Mouse (Mus musculus) kidney, adult 18-20 months (tissue): ENCODE results near the gene Ctdnep1.

Source experiments
- DNase-seq: peaks from one replicate; pipeline ENCODE4 v3.0.0; 2021

Gene Ctdnep1

DNA sequence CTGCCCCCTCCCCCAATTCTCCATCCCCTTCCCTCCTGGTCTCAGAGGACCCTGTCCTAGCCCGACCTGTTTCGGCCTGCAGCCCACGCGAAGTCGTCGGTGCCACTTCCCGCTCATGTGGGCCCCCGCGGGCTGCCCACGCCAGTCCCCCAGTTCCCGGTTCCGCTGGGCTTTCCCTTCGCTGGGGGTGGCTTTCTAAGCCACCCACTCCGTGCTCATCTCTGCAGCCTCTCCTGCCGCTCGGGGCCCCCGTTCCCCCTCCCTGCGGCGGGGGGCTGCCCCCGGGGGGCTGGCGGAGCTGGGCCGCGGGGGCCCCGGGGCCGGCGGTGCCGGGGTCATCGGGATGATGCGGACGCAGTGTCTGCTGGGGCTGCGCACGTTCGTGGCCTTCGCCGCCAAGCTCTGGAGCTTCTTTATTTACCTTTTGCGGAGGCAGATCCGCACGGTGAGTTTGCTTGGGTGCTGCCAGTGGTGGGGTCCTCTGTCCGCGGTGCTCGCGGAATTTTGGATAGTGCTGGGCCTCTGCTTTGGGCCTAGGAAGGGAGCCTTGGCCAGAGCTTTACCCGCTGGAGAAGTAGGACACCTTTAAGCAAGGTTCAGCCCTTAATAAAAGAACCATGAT is at the start of gene Ctdnep1:
TSS of gene Ctdnep1 (plus strand) at position 16 of the 622 bp plus-strand sequence.
- no peak for DNase-seq

DNA sequence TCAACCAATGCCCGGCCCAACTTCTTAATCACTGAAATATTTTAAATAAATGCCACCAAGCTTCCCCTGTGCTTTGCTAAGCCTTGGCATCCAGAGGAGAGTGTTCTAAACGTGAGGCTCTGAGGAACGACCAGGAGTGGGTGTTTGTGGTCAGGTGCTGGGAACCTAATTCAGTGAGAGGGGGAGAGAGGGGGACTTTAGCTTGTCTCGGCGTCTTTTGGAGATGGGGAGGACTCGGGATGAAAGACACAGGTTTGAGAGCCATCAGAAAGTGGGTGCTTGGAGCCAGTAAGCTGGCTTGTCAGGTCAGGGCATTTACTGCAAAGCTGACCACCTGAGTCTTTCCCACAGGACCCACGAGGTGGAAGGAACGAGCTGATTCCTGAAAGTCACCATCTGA is 49.2 kb upstream of the Ctdnep1 start:
- DNase-seq, result no peak

DNA sequence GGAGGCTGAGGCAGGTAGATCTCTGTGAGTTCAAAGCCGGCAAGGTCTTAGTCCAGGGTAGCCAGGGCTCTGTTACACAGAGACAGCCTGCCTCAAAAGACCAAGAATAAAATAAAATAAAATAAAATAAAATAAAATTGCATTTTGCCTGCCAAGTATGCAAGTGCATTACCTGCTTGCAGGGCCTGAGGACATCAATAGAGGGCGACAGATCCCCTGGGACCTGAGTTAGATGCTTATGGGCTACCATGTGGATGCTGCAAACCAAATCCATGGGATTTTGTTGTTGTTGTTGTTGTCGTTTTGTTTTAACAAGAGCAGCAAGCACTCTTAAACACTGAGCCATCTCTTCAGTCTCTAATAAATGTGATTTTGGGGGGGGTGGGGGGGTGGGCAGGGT is 48.7 kb upstream of the Ctdnep1 start:
- no peak for DNase-seq

DNA sequence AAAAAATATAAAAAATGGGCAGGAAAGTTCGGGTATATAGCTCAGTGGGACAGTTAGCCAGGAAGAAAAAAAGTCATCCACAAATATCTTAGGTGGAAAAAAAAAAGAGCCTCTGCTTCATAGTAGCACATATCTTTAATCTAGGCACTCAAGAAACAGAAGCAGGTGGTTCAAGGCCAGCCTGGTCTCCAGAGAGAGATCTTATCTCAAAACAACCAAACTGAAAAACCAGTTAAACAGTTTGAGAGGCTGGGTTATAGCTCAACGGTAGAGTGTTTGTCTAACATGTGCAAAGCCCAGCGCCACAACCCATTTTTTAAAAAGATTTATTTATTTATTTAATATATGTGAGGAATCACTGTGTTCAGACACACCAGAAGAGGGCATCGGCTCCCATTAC is 47.9 kb upstream of the Ctdnep1 start:
- DNase-seq, result no peak

DNA sequence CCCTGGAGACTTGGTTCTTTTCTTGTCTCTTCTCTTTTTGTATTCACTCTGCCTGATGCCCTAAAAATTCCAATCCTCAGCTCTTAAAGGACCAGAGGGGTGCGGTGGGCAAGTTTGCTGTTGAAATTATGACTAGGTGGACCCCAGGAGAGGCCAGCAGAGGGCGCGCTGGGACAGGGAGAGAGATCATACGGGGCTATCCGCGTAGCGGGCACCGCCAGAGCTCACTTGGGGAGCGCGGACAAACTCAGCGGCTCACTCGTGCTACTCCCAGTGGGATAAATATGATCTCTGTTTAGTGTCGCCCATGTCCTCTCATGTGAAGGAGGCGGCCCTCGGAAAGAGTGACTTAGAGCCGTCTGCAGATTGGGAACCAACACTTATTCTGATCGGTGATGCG is 46.8 kb upstream of the Ctdnep1 start:
- peak; percentile 93 for DNase-seq

DNA sequence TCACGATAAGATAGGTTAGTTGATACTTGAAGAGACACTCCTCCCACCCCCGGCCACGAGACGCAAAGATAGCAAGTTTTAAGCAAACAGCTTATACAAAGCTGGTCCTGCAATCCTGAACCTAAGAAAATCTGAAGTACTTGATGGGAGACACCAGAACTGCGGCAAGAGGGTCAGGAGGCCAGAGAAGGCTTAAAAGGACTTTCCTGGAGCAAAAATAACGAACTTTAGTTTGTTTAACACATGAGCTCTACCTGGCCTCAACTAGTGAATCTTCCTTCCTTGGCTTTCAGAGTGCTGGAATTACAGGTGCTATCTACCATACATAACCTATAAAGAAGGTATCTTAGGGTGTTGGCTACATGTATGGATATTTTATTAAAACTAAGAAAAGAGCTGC is 46.3 kb upstream of the Ctdnep1 start:
- DNase-seq, result no peak

DNA sequence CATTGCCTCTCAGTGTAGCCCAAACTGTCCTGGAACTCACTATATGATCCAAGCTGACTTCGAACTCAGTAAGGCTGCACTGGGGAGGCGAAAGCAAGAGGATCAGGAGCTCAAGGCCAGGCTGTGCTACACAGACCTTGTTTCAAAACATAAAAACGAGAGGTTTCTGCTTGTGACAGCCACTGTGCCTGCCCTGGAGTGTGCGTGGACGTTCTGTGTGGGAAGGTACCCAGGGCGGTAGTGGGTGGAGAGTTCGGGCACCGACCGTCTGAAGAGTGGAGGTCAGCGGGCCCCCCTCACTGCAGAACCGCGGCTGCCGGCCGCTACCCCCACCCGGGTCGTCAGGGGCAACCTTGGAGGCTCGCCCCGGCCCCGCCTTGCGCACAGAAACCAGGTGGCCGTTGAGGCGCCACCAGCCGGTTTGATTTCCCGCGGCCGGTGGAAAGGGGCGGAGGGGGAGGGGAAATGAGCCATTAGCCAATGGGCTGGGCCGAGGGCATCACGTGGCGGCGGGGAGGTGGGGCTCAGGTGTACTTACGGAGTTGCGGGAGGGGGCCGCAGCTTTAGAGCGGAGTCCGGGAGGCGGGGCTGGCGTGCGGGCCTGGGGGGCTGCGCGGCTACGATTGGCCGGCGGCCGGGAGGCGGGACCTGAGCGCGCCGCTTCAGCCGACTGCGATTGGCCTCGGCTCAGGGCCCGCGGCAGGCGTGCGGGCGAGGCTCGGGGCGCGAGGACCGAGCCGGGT is 45.6 kb upstream of the Ctdnep1 start, which contains the start of gene Ybx2:
TSS of gene Ybx2 (plus strand) at position 660 of the 743 bp plus-strand sequence.
- DNase-seq, result peak; percentile 89

DNA sequence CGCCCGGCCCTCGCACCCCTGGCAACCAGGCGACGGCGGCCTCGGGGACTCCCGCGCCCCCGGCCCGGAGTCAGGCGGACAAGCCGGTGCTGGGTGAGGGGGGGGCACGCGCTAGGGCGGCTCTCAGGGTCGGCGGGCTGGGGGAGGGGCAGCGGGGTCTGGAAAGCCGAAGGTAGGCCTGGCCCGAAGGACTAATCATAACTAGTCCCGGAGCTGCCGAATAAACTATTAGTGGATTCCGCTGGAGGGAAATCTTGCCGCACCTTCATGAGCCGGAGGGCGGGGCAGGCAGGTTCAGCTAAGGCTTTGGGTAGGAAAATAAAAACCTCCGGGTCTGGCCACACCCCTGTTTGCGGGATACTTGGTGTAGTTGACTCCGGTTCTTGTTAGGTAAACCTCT is 44.8 kb upstream of the Ctdnep1 start:
- DNase-seq, result peak; percentile 48

DNA sequence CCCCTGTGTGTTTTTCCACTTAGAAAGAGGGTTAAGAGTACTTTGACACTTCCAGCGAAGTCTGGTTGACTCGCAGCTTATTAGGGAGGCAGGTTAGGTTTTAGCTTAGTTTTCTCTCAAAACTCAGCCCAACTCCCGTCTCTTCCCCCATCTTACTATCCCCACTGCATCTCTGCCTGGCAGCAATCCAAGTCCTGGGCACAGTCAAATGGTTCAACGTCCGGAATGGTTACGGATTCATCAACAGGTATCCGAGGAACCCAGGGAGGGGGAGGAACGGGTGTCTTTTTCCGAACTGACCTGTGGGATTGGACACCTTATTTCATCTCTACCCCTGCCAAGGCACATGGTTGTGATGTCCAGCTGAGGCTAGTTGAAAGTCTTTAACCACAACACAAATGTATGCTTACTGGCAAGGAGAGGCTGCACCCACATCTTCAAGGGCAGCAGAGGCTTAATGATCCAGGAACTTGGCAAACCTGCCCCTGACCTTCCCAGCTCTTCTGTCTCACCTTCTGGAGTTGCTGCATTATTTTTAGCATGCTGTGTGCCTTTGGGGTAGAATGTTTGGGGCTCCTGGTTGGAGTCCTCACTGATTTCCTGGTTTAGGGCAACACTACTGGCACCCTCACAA is 44.1 kb upstream of the Ctdnep1 start:
- peak; percentile 59 for DNase-seq

DNA sequence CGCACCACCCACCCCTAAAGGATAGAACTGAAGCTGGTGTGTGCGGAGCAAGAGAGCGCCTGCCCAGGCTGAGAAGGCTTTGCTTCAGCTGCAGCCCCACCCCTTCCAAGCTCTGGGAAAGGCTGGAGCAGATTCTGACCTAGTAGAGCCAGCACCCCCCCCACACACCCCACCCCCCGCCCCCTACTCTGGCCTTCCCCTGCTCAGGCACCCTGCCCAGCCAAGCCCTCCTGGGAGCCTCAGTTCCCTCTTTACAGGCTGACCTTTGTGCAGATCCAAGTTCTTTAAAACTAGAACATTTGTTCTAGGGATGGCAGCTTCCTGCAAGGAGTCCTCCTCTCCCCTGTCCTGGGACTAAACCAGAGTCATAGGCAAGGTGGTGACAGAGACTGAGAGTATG is 43.6 kb upstream of the Ctdnep1 start:
- peak; percentile 36 for DNase-seq

DNA sequence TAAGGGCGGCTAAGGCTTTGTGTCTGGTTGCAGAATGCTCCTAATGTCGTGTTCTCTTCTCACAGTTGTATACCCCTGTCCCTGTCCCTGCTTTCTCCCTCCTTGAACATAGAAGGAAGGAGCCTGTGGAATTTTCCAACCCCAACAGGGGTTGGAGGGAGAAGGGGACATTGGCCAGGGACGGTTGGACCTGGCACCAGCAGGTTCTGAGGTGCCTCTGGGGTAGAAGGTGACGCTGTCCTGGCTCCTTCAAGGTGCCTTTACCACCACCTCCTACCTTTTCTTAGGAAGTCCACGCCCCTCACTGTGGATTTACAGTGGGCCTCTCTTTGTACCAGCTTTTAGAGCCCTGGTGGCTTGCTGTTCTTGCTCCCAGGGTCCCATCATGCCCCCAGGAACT is 43.1 kb upstream of the Ctdnep1 start:
- peak; percentile 33 for DNase-seq

DNA sequence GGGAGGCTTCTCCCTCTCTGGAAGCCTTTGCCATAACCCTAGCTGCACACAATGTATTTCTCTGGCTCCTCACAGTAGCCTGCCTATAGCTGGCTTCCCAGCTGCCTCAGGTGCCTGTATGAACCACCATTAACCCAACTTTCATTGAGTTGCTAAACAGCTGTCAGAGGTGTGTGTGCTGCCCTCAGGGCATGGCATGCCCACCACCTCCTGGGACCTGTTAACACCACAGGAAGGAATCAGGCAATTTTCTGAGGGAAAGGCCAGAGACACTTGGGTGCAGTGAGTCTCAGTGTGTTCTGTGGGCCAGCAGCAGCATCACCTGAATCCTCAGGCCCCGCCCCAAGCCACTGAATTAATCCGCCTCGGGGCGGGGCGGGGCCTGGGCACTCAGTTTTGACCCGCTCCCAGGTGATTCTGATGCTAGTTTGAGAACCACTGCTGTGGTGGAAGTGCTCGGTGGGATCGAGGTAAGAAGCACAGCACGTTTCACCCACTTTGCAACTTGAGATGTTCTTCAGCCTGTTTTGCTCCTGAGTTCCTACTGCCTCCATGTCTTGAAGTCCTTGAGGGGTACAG is 42.5 kb upstream of the Ctdnep1 start:
- peak; percentile 43 for DNase-seq

DNA sequence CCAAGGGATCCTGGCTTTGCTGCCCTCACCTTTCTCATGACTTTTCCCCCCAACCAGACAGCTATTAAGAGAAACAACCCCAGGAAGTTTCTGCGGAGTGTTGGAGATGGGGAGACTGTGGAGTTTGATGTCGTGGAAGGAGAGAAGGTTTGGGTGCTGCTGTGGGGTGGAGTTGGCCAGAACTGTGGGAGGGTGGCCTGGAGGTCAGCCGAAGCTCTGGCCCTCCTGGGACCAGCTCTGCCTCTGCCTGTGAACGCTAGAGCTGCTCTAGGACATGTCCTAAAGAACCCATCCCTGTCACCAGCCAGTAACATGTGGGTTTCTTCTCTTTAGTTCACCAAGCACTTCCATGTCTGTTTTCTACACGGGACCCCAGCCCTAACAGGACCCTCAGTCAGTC is 41.8 kb upstream of the Ctdnep1 start:
- DNase-seq, result no peak

DNA sequence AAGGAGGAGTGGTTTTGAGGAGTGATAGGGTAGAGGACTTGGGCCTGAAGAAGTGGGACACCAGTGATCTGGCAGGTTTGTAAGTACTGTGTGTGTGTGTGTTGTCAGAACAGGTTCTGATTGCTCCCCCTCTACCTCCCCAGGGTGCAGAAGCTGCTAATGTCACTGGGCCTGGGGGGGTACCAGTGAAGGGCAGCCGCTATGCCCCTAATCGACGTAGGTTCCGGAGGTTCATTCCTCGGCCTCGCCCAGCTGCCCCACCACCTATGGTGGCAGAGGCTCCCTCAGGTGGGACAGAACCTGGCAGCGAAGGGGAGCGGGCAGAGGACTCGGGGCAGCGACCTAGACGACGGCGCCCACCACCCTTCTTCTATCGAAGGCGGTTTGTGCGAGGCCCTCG is 41.2 kb upstream of the Ctdnep1 start:
- no peak for DNase-seq

DNA sequence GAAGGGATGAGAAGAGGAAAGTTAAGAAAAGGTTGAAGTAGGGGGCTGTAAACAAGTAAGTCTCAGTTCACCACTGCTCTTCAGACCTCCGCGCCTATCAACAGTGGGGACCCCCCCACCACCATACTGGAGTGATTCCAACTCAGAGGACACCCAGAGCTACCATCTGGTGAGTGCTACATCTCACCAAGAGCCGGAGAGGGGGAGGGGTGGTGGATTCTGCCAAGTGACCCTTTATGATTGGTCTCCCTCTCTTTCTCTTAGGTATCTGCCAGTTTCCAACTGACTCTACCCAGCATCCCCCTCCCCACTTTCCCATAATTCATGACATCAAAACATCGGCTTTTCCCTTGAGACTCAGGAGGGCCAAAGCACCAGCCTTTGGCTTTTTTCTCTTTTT is 40.0 kb upstream of the Ctdnep1 start:
- DNase-seq, result no peak

DNA sequence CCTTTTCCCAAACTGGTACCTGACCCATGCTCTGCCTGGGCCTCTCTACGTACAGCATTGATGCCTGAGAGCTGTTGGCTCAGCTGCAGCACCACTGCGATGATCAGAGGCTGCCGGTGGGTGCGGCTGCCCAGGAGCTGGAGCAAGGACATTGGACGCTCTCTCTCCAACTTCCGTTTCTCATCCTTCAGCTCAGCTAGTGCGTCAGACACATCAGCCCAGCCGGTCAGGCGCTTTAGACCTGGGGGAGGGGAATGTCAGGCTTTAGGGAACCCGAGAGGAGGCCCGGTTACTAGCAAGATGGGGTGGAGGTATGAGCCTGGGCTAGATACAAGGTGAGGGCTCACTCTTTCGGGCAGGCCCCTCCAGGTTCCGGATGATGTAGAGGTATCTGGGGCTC is 35.7 kb upstream of the Ctdnep1 start:
- DNase-seq, result no peak

DNA sequence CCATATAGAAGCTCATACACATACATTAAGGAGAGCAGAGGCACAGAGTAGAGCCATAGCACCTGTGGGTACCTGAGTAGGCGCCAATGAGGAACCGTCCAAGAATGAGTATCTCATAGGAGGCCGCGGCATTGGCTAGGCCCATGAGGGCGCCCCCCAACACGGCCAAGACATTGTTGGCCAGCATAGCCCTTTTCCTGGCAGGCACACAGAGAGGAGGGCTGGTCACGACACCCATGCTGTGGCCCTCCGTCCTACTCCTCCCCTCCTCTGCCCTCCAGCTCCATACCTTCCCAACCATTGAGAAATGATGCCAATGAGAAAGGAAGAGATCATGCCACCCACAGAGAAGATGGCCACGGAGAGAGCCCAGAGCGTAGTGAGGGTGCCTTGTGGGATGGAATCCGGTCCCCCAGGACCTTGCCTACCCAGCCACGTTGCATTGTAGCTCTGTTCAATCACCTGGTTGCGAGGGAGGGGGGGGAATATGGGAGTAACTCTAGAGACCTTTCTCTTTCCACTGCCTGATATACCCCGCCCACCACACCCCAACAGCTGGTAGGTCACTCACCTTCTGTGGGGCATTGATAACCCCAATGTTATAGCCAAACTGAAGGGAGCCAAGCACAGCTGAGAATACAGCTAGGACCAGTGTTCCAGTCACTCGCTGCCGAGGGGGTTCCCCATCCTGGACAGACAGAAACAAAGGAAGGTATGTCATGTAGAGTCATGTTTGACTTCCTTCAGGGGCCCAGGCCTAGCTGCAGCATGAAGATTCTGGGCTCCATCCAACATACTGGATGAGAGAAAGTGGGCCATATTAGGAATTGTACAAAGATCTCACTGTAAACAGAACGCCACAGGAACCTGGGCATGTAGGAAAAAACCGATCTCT is 34.7 kb upstream of the Ctdnep1 start:
- DNase-seq, result no peak

DNA sequence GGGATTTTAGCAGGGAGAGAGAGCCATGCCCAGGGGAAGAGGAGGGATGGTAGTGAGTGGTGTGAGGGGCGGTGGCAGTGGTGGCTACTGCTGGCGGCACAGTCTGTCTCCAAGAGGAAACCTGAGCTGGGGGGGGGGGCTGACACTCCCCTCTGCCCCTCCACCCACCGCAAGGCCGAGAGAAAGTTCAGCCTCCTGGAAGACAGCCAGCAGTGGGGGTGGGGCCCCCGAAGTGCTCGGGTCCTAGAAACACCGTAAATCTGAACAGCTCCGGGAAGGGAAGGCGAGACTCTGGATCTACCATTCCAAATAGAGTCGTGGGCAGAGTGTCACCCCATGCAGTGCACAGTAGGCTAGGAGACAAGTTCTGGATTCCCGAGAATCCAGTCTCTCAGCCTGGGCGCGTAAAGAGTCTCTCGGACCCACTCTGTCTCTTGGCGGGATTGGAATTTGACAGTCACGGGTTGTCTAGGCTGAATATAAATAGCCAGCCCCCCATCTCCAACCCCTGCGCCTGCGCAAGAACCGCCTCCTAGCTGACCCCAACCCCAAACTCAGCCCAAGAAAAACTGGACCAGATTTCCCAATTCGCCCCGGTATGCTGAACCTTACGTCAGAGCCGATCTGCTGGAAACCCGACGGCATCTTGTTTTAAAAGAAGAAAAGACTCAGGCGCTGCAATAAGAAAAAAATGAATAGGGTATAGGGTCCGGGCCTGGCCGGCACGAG is 33.5 kb upstream of the Ctdnep1 start:
- DNase-seq, result peak; percentile 63

DNA sequence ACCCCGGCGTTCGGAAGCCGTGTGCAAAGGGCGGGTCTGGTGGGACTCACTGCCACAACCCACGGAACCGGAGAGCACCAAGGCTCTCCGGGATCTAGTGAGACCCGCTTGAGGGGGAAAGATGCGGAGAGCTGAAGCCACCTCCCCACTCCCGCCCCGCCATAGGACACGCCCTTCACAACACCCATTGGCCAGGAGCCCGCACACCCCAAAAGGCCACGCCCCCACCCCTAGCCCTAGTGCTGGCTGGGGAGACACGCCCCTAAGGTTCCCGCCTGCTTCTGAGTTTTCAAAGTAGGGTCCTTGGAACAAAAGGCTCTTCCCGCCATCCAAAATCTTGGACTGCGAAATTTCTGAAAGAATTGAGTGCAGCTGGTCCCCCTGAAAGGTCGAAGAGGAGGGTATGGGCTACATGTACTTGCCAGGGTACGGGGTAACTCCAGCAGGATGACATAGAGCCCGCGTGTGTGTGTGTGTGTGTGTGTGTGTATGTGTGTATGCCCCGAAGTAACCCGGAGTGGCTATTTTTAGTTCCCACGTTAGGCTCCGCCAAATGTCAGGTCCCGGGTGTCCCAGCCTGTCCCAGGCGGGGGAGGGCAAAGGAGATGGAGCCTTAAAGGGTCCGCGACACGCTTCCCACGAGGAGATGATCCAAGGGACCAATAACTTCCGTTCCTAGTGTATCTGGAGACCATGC is 32.7 kb upstream of the Ctdnep1 start, which contains the start of gene Slc2a4:
TSS of gene Slc2a4 (minus strand) at position 123 of the 697 bp plus-strand sequence.
- DNase-seq, result peak; percentile 91

DNA sequence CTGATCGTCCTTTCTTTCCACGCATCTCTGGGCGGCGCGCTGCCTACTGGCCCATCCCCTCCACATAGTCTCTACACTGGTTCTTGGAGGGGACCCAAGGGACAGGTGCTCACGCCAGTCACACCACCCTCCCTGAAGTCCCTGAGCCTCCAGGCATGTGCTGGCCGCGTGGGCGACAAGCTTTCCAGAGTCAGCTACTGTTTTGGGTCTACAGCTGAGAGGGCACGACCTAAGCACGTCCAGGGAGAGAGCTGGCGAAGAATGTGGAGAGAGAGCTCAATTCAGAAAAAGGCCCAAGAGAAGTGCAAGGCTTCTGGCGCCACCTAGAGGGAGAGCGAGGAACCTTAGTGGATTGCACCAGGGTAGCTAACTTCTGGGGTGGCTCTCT is 32.2 kb upstream of the Ctdnep1 start:
- DNase-seq, result peak; percentile 91

DNA sequence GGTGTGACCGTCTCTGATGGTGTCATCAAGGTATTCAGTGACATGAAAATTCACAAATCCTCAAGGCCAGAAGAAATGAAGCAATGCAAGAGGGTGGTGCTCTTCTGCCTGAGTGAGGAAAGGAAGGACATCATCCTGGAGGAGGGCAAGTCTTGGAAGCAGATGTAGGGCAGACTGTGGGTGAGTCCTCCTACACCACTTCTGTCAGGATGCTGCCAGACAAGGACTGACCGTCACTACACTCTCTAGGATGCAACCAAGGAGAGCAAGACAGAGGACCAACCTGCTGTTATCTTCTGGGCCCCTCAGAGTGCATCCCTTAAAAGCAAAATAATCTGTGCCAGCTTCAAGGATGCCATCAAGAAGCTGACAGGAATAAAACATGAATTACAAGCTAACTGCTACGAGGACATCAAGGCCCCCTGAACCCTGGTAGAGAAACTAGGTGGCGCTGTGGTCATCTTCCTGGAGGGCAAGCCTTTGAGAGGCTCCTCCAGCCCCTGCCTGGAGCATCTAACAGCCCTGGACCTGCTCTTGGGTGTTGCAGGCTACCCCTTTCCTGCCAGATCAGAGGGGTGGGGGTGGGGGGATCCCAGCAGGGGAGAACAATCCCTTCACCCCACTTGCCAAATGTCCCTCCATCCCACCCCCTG is 30.0 kb upstream of the Ctdnep1 start:
- no peak for DNase-seq
